Mouse (Mus musculus) limb, embryonic 13.5 days (tissue): ENCODE measurements at regions not wholly inside any gene's neighbourhood (a gene's known extent, or its start where the extent isn't known, plus 50 kb on each side); places are given as distances from the start of the nearest gene placed in this dataset.
"Not testable (repeated sequence)": the region's sequence is repeated elsewhere in the genome, so short reads cannot be mapped to it uniquely, and the experiment has no call there.

Experiments
- ATAC-seq: fragments of 200-750 bp; cut with Nextera tagmentation; 2 replicates; pipeline ENCODE4 v1.8.0; 2017; ENCODE audit warnings: low read depth, moderate number of reproducible peaks, moderate TSS enrichment; ENCODE audit not compliant: low FRiP score
- H3K27ac ChIP-seq: fragments of 300-500 bp; sonication (generic); 2 replicates; pipeline ENCODE4 v1.5.1; 2015; ENCODE audit warnings: inconsistent platforms, mild to moderate bottlenecking, moderate library complexity
- H3K27me3 ChIP-seq: fragments of 300-500 bp; sonication (generic); 2 replicates; pipeline ENCODE4 v1.6.1; 2015; ENCODE audit warnings: mild to moderate bottlenecking, inconsistent platforms
- H3K36me3 ChIP-seq: fragments of 300-500 bp; sonication (generic); 2 replicates; pipeline ENCODE4 v1.6.1; 2015; ENCODE audit warnings: inconsistent platforms, mild to moderate bottlenecking, moderate library complexity
- H3K4me1 ChIP-seq: fragments of 300-500 bp; sonication (generic); 2 replicates; pipeline ENCODE4 v1.6.1; 2015; ENCODE audit warnings: inconsistent platforms
- H3K4me2 ChIP-seq: fragments of 300-500 bp; sonication (generic); replicated peaks from 2 replicates; pipeline ENCODE4 v1.6.1; 2015; ENCODE audit warnings: inconsistent platforms, mild to moderate bottlenecking, moderate library complexity
- H3K4me3 ChIP-seq: fragments of 300-500 bp; sonication (generic); 2 replicates; pipeline ENCODE4 v1.5.1; 2015; ENCODE audit warnings: moderate library complexity, mild to moderate bottlenecking, inconsistent platforms
- H3K9ac ChIP-seq: fragments of 300-500 bp; sonication (generic); 2 replicates; pipeline ENCODE4 v1.6.1; 2015; ENCODE audit warnings: mild to moderate bottlenecking, inconsistent platforms
- H3K9me3 ChIP-seq: fragments of 300-500 bp; sonication (generic); 2 replicates; pipeline ENCODE4 v1.6.1; 2016; ENCODE audit warnings: inconsistent platforms
- WGBS: fragments of 180-500 bp; shearing (Covaris S2); methylation state at CpG from one replicate; pipeline ENCODE4 v1.1.7; 2015; 5-methylcytosine and 5-hydroxymethylcytosine counted together

- H3K27me3 ChIP-seq: no peaks in the 10 kb centered on the region
- no peaks in the 10 kb centered on the region for H3K9me3 ChIP-seq
- no peaks in the 10 kb centered on the region for H3K36me3 ChIP-seq
- H3K4me3 ChIP-seq: no peak overlapping the region
- no peak for ATAC-seq
- H3K27ac ChIP-seq: no peak overlapping the region
- 76% methylated on average over 6 of the region's 6 CpGs for WGBS
- H3K4me1 ChIP-seq: no peaks in the 10 kb centered on the region
- H3K9ac ChIP-seq: no peak overlapping the region
- no peak overlapping the region for H3K4me2 ChIP-seq
Observed at GRCm38 (mm10) chr10:126298211-126298610, 332.2 kb downstream of the Lrig3 start.

GRCm38 (mm10) chr10:126295853-126296252 lies 329.9 kb downstream of the Lrig3 start:
- Histone ChIP-seq H3K9ac (no peak overlapping the region), H3K9me3 (no peaks in the 10 kb centered on the region), H3K27me3 (no peaks in the 10 kb centered on the region), H3K4me3 (no peak overlapping the region), H3K4me1 (no peaks in the 10 kb centered on the region), H3K27ac (no peak overlapping the region), H3K4me2 (no peak overlapping the region), H3K36me3 (no peaks in the 10 kb centered on the region)
- 81% methylated on average over 7 of the region's 7 CpGs for WGBS
- no peak for ATAC-seq

GRCm38 (mm10) chr10:126291765-126292164 lies 325.8 kb downstream of the Lrig3 start:
- no peak overlapping the region for H3K27ac ChIP-seq
- H3K27me3 ChIP-seq: no peaks in the 10 kb centered on the region
- no peaks in the 10 kb centered on the region for H3K36me3 ChIP-seq
- H3K4me3 ChIP-seq: no peak overlapping the region
- no peaks in the 10 kb centered on the region for H3K4me1 ChIP-seq
- no peaks in the 10 kb centered on the region for H3K9me3 ChIP-seq
- ATAC-seq: peak; percentile 79
- H3K9ac ChIP-seq: no peak overlapping the region
- H3K4me2 ChIP-seq: no peak overlapping the region

GRCm38 (mm10) chr10:126285096-126285495 lies 319.1 kb downstream of the Lrig3 start:
- not testable (repeated sequence) for H3K27me3 ChIP-seq, H3K27ac ChIP-seq, H3K9ac ChIP-seq, H3K4me3 ChIP-seq, H3K4me2 ChIP-seq, H3K36me3 ChIP-seq, H3K9me3 ChIP-seq, H3K4me1 ChIP-seq, ATAC-seq
- 85% methylated on average over 5 of the region's 13 CpGs for WGBS

- 91% methylated on average over 12 of the region's 12 CpGs for WGBS
- ATAC-seq: no peak
- Histone ChIP-seq H3K36me3 (no peaks in the 10 kb centered on the region), H3K4me2 (no peak overlapping the region), H3K27ac (no peak overlapping the region), H3K9ac (no peak overlapping the region), H3K9me3 (peaks cover 3% of the 10 kb centered on the region; the same call in 1 of the 2 replicates), H3K4me1 (no peaks in the 10 kb centered on the region), H3K27me3 (no peaks in the 10 kb centered on the region), H3K4me3 (no peak overlapping the region)
Observed at GRCm38 (mm10) chr10:126270376-126270775, 304.4 kb downstream of the Lrig3 start.

- ATAC-seq: no peak
- Histone ChIP-seq H3K9me3 (peaks cover 3% of the 10 kb centered on the region; the same call in 1 of the 2 replicates), H3K4me3 (no peak overlapping the region), H3K27me3 (no peaks in the 10 kb centered on the region), H3K27ac (no peak overlapping the region), H3K4me2 (no peak overlapping the region), H3K36me3 (no peaks in the 10 kb centered on the region), H3K4me1 (no peaks in the 10 kb centered on the region), H3K9ac (no peak overlapping the region)
- WGBS: 87% methylated on average over 2 of the region's 2 CpGs
Observed at GRCm38 (mm10) chr10:126267321-126267998, 301.5 kb downstream of the Lrig3 start.

- H3K36me3 ChIP-seq: no peaks in the 10 kb centered on the region
- H3K4me2 ChIP-seq: no peak overlapping the region
- no peaks in the 10 kb centered on the region for H3K27me3 ChIP-seq
- ATAC-seq: no peak
- no peak overlapping the region for H3K9ac ChIP-seq
- whole genome bisulfite sequencing: 79% methylated on average over 8 of the region's 8 CpGs
- H3K9me3 ChIP-seq: no peaks in the 10 kb centered on the region
- H3K27ac ChIP-seq: no peak overlapping the region
- 0 out of 2 replicates have a peak, but pooled peaks cover 3% of the 10 kb centered on the region for H3K4me1 ChIP-seq
- H3K4me3 ChIP-seq: no peak overlapping the region
Observed at GRCm38 (mm10) chr10:126257171-126257570, 291.2 kb downstream of the Lrig3 start.

- H3K4me3 ChIP-seq: no peak overlapping the region
- 82% methylated on average over 4 of the region's 4 CpGs for WGBS
- no peak for ATAC-seq
Observed at GRCm38 (mm10) chr10:126254198-126254597, 288.2 kb downstream of the Lrig3 start.

GRCm38 (mm10) chr10:126249176-126249575 lies 283.2 kb downstream of the Lrig3 start:
- no peaks in the 10 kb centered on the region for H3K36me3 ChIP-seq
- WGBS: 89% methylated on average over 12 of the region's 12 CpGs
- H3K9ac ChIP-seq: no peak overlapping the region
- H3K27me3 ChIP-seq: no peaks in the 10 kb centered on the region
- no peak overlapping the region for H3K4me2 ChIP-seq
- no peak for ATAC-seq
- H3K9me3 ChIP-seq: peaks cover 2% of the 10 kb centered on the region; the same call in 1 of the 2 replicates
- no peaks in the 10 kb centered on the region for H3K4me1 ChIP-seq
- H3K27ac ChIP-seq: no peak overlapping the region
- no peak overlapping the region for H3K4me3 ChIP-seq

More at GRCm38 (mm10) chr10:126254198-126254597, 288.2 kb downstream of the Lrig3 start:
- Histone ChIP-seq H3K4me2 (no peak overlapping the region), H3K27ac (no peak overlapping the region), H3K9me3 (no peaks in the 10 kb centered on the region), H3K4me1 (0 out of 2 replicates have a peak, but pooled peaks cover 3% of the 10 kb centered on the region), H3K27me3 (no peaks in the 10 kb centered on the region), H3K9ac (no peak overlapping the region), H3K36me3 (no peaks in the 10 kb centered on the region)

- 83% methylated on average over 7 of the region's 7 CpGs for WGBS
- peaks cover 3% of the 10 kb centered on the region; the same call in 1 of the 2 replicates for H3K9me3 ChIP-seq
- no peak overlapping the region for H3K4me3 ChIP-seq
- H3K4me1 ChIP-seq: 0 out of 2 replicates have a peak, but pooled peaks cover 3% of the 10 kb centered on the region
- no peak overlapping the region for H3K9ac ChIP-seq
- H3K4me2 ChIP-seq: no peak overlapping the region
- H3K36me3 ChIP-seq: no peaks in the 10 kb centered on the region
- H3K27me3 ChIP-seq: no peaks in the 10 kb centered on the region
- no peak overlapping the region for H3K27ac ChIP-seq
- no peak for ATAC-seq
Observed at GRCm38 (mm10) chr10:126243051-126243450, 277.1 kb downstream of the Lrig3 start.

- Histone ChIP-seq H3K27me3 (no peaks in the 10 kb centered on the region), H3K36me3 (no peaks in the 10 kb centered on the region), H3K27ac (no peak overlapping the region), H3K9ac (no peak overlapping the region), H3K9me3 (peaks cover 3% of the 10 kb centered on the region; the same call in 1 of the 2 replicates), H3K4me1 (peaks cover 6% of the 10 kb centered on the region; the same call in 1 of the 2 replicates), H3K4me2 (no peak overlapping the region), H3K4me3 (no peak overlapping the region)
- 17% methylated on average over 4 of the region's 4 CpGs for WGBS
- no peak; the same call in 1 of the 2 replicates for ATAC-seq
Observed at GRCm38 (mm10) chr10:126239536-126239935, 273.6 kb downstream of the Lrig3 start.
